Mouse (Mus musculus): Measurements from ENCODE around the gene Cdh6. TPM values are rescaled to one million over a fixed set of nuclear protein-coding genes. Genes with fewer than 3 reads are reported as not detected.

Cdh6 gene
- total RNA-seq (2017): not detected in 2 replicates

GRCm38 (mm10) chr15:13173071-13173778, at the start of gene Cdh6:
Cdh6 (minus strand) TSS chr15:13173675.
- peak; percentile 34 for ATAC-seq (replicated peaks; ENCODE audit: low read depth, poor library complexity, severe bottlenecking)

DNA sequence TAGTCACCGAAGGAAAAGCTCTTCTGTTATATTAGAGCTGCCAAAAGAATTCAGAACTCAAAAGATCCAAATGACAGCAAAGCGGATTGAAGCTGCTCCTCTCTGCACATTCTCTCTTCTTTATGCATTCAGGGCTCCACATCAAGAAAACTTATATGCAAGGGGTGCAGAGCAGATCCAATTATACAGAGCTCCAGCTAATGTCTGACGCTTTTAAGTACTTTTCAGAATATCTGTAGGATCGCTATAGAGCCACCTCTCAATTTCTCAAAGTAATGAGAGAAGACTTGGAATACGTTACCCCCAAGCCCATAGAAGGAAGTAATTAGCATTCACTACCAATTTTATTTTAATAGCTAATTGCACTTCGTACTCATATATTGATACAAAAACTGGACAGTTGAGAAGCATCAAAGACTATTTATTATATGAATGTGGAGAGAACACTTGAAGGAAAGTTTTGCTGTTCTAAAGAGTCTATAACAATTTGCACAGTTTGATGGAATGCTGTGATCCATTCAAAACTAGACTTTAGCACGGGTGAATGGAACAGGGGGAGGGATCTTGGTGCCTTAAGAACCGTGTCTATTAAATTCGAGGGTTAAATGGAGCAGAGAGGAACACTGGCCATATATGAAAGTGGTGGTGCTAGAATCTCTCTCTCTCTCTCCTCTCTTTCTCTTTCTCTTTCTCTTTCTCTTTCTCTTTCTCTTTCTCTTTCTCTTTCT, 46.4 kb upstream of the Cdh6 start:
- no peak for ATAC-seq (replicated peaks; ENCODE audit: low read depth, poor library complexity, severe bottlenecking)

DNA sequence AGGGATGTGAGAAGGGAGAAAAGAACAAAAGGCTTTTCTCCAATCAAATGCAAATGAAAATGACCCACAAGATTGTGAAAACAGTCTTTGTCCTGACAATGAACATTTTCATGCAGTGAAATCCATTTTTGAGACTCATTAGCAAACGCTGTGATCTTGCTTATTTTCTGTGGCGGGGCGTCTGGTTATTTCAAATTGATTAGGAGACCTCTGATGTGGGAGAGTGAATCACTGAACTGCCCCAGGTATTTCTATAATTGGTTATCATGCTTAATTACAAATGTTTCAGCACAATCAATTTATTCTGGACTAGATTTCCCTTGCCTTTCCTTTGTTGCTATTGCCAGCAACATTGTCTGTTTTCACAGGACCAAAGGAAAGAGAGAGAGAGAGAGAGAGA, 44.3 kb upstream of the Cdh6 start:
- ATAC-seq (replicated peaks; ENCODE audit: low read depth, poor library complexity, severe bottlenecking): no peak

DNA sequence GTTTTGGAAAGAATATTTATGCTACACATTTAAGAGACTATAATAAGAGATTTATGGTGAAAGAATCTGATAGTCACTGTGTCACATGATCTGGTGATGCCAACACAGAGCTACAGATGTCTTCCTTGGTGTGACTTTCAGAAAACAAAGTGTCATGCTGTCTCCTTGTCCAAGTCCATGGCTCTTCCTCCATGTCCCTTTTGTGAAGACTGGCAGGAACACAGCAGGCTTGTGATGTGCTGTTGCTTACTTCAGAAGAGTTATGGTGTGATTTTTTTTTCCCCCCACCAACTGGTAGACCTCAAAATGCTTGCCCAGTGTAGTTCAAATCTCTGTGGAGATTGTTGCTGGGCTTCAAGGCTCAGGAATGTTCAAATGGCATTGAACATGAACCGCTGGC, 43.7 kb upstream of the Cdh6 start:
- ATAC-seq (replicated peaks; ENCODE audit: low read depth, poor library complexity, severe bottlenecking): no peak

GRCm38 (mm10) chr15:13212956-13213355, 39.5 kb upstream of the Cdh6 start:
- no peak for ATAC-seq (replicated peaks; ENCODE audit: low read depth, poor library complexity, severe bottlenecking)

DNA sequence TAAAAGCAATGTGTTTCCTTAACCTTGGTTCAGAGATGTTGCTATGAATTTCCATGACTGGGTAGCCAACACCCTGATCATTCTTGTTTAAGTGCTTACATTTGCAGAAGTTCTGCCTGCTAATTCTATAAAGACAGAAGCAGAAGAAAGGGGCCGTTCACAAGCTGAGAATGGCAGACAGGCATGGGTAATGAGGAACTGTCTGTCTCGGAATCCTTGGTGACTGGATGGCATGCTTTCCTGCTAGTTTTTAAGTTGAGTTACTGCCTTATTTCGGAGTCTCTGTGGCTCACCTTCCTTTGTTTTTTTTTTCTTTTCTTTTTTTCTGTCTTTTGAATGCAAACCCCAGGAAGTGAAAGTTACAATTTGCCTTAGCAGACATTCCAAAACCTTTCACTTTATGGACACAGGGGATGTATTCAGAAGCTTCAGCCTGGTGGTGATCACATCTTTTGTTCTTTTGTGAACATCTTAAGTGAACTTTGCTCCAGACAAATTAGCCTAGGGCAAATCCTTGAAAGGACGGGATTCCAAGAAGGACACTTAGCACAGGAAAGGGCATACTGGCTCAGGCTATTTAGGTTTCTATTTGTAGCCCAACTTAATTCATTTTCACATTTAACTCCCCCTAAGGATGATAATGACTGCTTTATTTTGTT, 38.7 kb upstream of the Cdh6 start:
- ATAC-seq (replicated peaks; ENCODE audit: low read depth, poor library complexity, severe bottlenecking): no peak

DNA sequence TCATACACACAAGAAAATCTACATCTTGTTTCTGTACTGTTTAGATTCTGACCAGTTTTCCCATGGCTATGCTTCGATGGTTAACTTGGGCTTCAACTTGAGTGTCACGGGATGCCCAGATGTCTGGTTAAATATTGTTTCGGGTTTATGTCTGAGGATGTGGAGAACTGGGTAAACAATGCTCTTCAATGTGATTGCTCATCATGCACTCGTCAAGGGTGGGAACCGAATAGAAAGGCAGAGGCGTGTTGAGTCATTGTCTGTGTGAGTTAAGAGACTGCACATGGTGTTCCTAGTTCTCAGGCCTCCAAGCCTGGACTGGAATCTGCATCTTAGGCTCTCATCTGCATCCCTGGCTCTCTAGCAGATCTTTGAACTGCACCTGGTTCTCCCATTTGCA, 36.7 kb upstream of the Cdh6 start:
- ATAC-seq (replicated peaks; ENCODE audit: low read depth, poor library complexity, severe bottlenecking): no peak

GRCm38 (mm10) chr15:13208716-13209115, 35.2 kb upstream of the Cdh6 start:
- no peak for ATAC-seq (replicated peaks; ENCODE audit: low read depth, poor library complexity, severe bottlenecking)

GRCm38 (mm10) chr15:13196237-13196636, 22.8 kb upstream of the Cdh6 start:
- no peak for ATAC-seq (replicated peaks; ENCODE audit: low read depth, poor library complexity, severe bottlenecking)

- ATAC-seq (replicated peaks; ENCODE audit: low read depth, poor library complexity, severe bottlenecking): no peak
Observed at GRCm38 (mm10) chr15:13194048-13194447, 20.6 kb upstream of the Cdh6 start.

DNA sequence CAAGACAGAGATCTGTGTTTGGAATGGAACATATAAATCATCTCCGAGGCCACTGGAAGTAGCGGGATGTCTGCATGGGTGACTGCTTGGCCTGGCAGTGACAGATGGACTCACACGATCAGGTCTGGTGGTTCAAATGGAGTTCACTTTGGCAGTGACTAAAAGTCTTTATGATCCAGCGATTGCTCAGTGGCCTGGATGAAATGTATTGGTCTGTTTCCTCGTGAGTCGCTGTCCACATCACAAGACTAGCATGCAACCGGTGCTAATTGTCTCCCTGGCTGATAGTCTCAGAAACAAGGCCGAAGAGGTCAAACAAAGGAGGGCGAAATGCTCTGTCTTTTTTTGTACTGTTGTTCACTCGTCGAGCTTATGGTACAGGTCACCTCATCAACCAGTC, 19.6 kb upstream of the Cdh6 start:
- ATAC-seq (replicated peaks; ENCODE audit: low read depth, poor library complexity, severe bottlenecking): no peak

GRCm38 (mm10) chr15:13183661-13184060, 10.2 kb upstream of the Cdh6 start:
- no peak for ATAC-seq (replicated peaks; ENCODE audit: low read depth, poor library complexity, severe bottlenecking)

DNA sequence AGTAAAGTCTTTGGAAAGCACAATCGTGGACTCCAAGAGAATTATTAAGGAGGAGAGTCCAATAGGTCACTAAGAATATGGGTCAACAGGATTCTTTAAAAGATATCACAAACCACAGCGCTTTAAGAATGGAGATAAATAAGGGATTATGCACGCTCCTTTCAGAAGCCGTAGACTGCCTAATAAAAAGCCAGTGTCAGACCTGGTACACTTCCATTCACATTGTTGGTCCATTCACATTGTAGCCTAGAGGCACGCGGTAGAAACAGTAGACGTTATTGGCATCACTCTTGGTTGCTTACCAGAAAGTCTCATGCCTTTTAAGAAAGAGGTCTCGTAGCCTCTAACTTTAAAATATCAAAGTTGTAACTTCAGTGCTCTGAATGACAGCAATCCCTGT, 8.0 kb upstream of the Cdh6 start:
- ATAC-seq (replicated peaks; ENCODE audit: low read depth, poor library complexity, severe bottlenecking): no peak

GRCm38 (mm10) chr15:13181014-13181413, 7.5 kb upstream of the Cdh6 start:
- ATAC-seq (replicated peaks; ENCODE audit: low read depth, poor library complexity, severe bottlenecking): 0 out of 2 replicates have a peak, but pooled peaks have one; percentile 36

DNA sequence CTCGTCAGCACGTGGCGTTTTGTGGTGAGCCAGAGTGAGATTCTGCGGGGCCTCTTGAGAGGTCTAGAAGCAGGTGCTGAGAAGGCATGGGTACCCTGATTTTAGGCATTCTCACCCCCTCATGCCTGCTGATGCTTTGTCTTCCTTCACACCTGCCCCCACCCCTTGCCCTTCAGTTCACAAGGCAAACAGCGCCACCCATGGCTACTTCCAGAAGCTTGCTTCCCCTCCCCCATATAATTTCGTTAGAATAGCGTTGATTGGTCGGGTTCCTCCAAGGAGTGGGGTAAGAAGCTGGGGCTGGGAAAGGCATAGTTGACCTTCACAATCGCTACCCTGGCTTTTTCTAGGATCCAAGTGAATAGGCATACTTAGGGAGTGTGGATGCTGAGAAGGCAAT, 2.5 kb upstream of the Cdh6 start:
- ATAC-seq (replicated peaks; ENCODE audit: low read depth, poor library complexity, severe bottlenecking): no peak

DNA sequence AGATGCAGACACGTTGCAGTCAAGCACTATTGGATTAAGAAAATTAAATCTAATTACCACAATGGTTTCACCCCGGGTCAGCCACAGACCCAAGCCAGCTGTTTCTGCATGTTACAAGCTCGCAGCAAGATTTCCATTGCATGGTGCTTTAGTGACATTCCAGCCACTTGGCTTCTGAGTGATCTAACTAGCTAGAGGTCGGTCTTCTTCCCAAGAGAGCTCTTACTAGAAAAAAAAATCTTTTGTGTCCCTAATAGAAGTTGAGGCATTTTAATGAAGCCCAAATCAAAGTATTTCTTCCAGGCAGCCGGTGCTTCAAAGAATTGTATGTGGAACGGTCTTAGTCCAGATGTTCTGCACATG, 1.1 kb upstream of the Cdh6 start:
- no peak for ATAC-seq (replicated peaks; ENCODE audit: low read depth, poor library complexity, severe bottlenecking)

- no peak for ATAC-seq (replicated peaks; ENCODE audit: low read depth, poor library complexity, severe bottlenecking)
Observed at GRCm38 (mm10) chr15:13173840-13174617, 554 bp upstream of the Cdh6 start.

GRCm38 (mm10) chr15:13172365-13173070, 957 bp downstream of the Cdh6 start:
- ATAC-seq (replicated peaks; ENCODE audit: low read depth, poor library complexity, severe bottlenecking): peak; percentile 40

DNA sequence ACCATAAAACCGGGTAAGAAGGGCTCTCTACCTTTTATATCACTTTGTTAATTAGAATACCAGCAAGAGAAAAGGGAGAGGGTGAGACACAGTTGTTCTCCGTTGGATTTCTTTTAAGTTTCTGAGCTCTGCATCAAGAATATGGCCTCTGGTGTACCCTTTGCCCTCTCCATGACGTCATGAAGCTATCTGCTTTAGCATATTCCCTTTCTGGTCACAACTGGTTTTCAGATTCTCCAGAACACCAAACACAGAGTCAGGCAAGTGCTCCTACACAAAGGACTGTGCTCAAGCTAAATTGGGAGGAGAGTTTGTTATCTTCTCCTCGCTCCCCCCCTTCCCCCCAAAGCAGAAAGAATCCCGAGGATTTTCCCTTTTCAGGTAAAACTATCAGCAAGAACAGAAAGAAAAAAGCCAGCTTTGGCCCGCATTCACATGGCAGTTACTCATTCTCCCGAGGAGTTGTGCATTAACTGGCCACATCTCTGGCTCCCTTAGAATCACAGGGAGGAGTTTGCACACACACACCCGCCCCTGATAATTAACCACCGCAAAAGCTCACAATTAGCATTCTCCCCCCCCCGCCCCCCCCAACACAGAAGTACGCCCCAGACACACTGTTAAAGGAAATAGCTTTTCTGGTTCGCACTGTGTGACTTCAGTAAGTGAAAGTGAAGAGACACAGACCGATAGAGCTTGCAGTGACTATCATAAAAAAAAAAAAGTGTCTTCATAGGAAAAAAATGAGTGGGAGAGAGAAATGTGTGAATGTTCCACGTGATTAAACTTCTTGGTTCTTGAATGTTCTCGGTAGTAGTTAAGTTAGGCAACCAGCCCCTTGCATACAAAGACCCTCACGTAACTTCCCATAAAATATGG, 1.8 kb downstream of the Cdh6 start:
- no peak for ATAC-seq (replicated peaks; ENCODE audit: low read depth, poor library complexity, severe bottlenecking)

Data from common myeloid progenitor, adult 5-6 weeks (primary cell).